Mouse (Mus musculus) effector memory CD4-positive, alpha-beta T cell, adult 7 months (primary cell): ENCODE measurements around the gene Insl3. TPM values are rescaled to one million over a fixed set of nuclear protein-coding genes. Genes with fewer than 3 reads are reported as not detected.

ENCODE experiments used
- polyA plus RNA-seq: library from polyadenylated mRNA; unstranded; fragments of 100-300 nt; shearing (Covaris generic); gene quantifications from one replicate; pipeline ENCODE4 v1.2.1, GENCODE M21; 2017

The Insl3 gene
- 17.5 TPM for polyA plus RNA-seq

DNA sequence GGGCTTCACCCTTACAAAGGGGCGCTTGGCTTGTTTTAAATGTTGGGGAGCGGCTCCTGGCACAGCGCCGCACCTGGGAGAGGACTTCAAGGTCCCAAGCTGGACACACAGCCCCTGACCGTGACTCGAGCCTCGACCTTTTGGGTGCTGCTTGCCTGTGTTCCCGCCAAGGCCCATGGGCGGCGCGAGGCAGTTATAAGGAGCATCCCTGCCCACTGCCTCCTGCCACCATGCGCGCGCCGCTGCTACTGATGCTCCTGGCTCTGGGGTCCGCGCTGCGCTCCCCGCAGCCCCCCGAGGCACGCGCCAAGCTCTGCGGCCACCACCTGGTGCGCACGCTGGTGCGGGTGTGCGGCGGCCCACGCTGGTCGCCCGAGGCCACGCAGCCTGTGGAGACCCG is at the start of gene Insl3:
Insl3 (plus strand) TSS at position 187 of the 400 bp plus-strand sequence.

GRCm38 (mm10) chr8:71671549-71671965 is 17.5 kb upstream of the Insl3 start, which contains the start of gene Unc13a:
TSS of gene Unc13a (minus strand) at chr8:71671757.

GRCm38 (mm10) chr8:71676020-71676741 is 12.8 kb upstream of the Insl3 start, which contains the start of gene Jak3:
TSS of gene Jak3 (plus strand) at chr8:71676296.

DNA sequence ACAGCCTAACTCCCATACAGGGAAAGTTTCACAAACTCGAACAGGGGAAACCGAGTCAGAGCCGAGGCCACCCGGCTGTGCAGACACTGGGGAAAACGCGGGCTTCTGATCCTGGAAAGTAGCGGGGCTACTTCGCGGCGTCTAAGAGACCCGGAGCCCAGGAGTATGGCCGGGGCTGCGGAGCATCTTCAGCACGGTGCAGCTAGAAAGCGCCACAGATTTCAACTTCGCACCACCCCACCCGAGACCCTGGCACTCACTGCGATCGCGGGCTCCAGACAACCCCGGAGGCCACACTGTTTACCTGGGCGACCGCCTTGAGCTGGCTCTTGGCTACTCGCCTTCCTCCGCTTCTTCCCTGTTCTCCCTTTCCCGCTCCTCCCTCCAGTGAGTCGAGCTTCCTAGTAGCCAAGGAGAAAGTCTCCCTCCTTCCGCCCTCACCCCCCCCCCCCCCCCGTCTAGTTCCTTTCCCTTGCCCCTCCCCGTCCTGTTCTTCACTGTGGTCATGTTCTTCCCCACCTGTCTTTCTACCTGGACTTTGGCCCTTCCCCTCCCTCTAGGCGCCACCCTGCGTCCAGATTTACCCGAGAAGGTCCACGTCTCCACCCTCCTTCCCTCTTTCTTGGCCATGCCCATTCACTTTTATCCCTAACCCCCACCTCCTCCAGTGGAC is 12.5 kb downstream of the Insl3 start, which contains the start of gene B3gnt3:
B3gnt3 (minus strand) TSS at position 376 of the 673 bp plus-strand sequence.

DNA sequence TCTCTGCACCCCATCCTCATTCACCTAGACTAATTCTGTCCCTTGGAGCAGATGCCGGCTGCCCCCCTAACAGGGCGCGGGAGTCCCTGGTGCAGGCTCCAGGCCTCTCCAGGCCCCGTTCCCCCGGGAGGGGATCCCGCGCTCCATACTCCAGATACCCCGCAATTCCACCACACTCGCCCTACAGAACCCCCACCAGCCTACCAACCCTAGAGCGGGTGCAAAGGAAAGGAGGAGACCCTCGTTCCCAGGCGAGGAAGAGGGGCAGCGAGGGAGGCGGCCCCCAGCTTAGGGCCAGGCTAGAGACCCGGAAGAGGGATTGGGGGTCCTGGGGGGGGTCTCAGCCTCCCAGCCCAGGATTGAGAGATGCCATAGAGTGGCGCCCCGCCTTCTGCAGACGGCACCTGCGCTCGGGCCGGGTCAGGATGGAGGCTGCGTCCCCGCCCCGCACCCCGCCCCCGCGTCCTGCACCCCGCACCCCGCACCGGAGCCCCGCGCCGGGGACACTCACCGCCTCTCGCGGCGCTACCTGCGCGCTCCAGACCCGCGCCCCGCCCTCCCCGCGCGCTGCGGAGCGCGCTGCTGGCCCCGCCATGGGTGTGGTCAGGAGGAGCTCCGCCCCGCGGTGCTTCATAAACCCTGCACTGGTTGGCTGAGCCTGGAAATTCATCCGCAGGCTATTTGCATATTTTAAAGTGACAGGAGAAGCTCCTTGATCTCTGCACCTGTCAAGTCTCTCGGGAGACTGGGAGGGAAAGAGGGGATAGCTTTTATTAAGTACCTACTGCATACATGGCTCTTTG is 36.3 kb downstream of the Insl3 start, which contains the start of gene Fcho1:
Fcho1 (minus strand) TSS at position 595 of the 803 bp plus-strand sequence.

Other genes starting within 250 kb of the Insl3 start
- 112 TPM for gene Abhd8, start 225.6 kb upstream of the Insl3 start, polyA plus RNA-seq
- 21.5 TPM for gene Mrpl34, start 224.3 kb upstream of the Insl3 start, polyA plus RNA-seq
- gene Dda1, start 220.0 kb upstream of the Insl3 start, polyA plus RNA-seq = 143 TPM
- gene Ano8, start 203.3 kb upstream of the Insl3 start, polyA plus RNA-seq = 16.6 TPM
- gene Gtpbp3, start 201.1 kb upstream of the Insl3 start, polyA plus RNA-seq = 6.5 TPM
- not detected for gene Plvap, start 177.5 kb upstream of the Insl3 start, polyA plus RNA-seq
- gene Ccdc194, start 163.5 kb upstream of the Insl3 start, polyA plus RNA-seq = not detected
- gene Bst2, start 151.8 kb upstream of the Insl3 start, polyA plus RNA-seq = 108 TPM
- 65.2 TPM for gene Mvb12a, start 146.3 kb upstream of the Insl3 start, polyA plus RNA-seq
- 13.9 TPM for gene Tmem221, start 130.3 kb upstream of the Insl3 start, polyA plus RNA-seq
- 1.9 TPM for gene Nxnl1, start 122.6 kb upstream of the Insl3 start, polyA plus RNA-seq
- 16.1 TPM for gene Slc27a1, start 120.3 kb upstream of the Insl3 start, polyA plus RNA-seq
- 66.7 TPM for gene Pgls, start 97.0 kb upstream of the Insl3 start, polyA plus RNA-seq
- 2.7 TPM for gene Fam129c, start 91.6 kb upstream of the Insl3 start, polyA plus RNA-seq
- gene Colgalt1, start 78.2 kb upstream of the Insl3 start, polyA plus RNA-seq = 30.3 TPM
- not detected for gene Unc13a, start 17.5 kb upstream of the Insl3 start, polyA plus RNA-seq
- 72.8 TPM for gene Jak3, start 12.9 kb upstream of the Insl3 start, polyA plus RNA-seq
- 2.9 TPM for gene B3gnt3, start 12.6 kb downstream of the Insl3 start, polyA plus RNA-seq
- gene Fcho1, start 36.5 kb downstream of the Insl3 start, polyA plus RNA-seq = 169 TPM
- 1.7 TPM for gene Zfp709, start 192.8 kb downstream of the Insl3 start, polyA plus RNA-seq
- gene Zfp882, start 219.4 kb downstream of the Insl3 start, polyA plus RNA-seq = 3.0 TPM
- gene Zfp617, start 219.4 kb downstream of the Insl3 start, polyA plus RNA-seq = 8.9 TPM